Mouse (Mus musculus) layer of hippocampus, adult 8-10 months (tissue): ENCODE data around the gene Camk2b. TPM values are rescaled to one million over a fixed set of nuclear protein-coding genes. Genes with fewer than 3 reads are reported as not detected.
A peak's percentile ranks its signal among the peaks of the same experiment; 100 is the strongest.
"Not testable (repeated sequence)": the region's sequence is repeated elsewhere in the genome, so short reads cannot be mapped to it uniquely, and the experiment has no call there.

Source experiments
- DNase-seq, 2 experiments: peaks; one replicate each; pipeline ENCODE4 v3.0.0; 2022; ENCODE audit warnings: low spot score in 2 of 2
- total RNA-seq, 4 experiments: library from RNA; stranded (reverse); gene quantifications; 2 replicates each; pipeline ENCODE4 v1.2.4; 2022

Gene Camk2b
- total RNA-seq, 4 experiments from 2014 or later, result 958 to 1,016 (median 997) TPM

DNA sequence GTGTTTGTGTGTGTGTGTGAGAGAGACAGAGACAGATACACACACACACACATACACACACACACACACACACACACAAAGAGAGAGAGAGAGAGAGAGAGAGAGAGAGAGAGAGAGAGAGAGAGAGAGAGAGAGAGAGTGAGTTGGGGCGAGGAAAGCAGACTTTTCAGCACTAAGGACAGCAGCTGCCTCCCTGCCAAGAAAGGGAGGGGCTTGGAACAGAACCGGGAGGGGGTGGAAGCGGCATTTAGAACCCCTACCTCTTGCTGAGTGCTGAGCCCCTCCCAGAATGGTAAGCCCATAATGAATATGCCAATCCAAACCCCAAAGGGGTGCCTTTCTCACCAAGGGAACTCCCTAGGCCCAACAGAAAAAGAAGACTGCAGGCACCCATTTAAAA is 49.8 kb downstream of the Camk2b start:
- no peak for DNase-seq

DNA sequence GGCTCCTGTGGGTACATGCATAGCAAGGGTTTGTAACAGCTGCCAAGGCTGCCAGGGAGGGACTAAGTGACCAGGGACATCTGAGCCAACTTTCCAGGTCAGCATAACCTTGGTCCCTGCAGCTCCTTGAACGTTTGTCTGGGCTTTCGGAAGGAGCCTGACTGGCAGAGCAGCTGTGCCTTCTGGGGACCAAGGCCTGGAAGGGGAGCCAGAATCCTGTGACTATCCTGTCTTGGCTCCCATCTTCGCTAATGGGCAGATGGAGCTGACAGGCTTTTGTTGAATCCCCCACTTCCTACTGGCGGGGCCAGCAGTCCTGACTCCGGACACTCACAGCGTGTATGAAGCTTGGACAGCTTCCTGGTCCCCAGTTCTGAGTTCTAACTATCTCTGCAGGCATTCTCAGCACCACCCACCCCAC is 51.1 kb downstream of the Camk2b start:
- DNase-seq, result no peak

DNA sequence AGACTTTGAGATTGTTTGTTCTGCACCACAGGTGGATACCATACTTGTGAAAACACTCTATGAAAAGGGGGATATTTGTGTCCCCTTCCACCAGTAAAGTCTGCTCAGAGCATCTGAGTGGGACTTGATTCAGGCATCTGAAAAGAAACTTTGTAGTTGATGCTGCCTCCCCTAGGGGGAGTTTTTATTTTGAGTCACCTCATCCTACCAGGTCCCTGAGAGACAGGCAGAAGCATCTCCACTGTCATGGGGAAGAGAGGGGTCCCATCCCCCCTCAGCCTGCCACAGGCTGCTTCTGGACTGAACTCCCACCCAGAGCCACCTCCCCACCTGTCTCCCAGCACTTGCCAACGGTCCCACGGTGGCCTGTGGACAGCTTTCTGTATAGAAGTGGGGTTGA is 52.8 kb downstream of the Camk2b start:
- no peak for DNase-seq

DNA sequence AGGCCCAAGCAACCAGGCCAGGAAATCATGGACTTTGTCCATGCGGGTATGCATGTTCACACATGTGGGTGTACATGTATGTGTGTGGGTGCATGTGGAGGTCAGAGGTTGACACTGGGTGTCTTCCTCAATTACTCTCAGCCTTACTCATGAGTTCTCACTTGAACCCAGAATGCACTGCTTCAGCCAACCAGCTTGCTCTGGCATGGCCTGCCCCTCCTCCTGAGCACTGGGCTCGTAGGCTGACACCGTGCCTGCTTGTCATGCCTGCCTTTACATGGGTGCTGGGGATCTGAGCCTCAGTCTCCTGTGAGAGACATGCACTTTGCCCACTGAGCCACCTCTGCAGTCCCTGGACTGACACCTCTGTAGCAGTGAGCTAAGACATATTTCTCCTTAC is 54.3 kb downstream of the Camk2b start:
- no peak for DNase-seq

DNA sequence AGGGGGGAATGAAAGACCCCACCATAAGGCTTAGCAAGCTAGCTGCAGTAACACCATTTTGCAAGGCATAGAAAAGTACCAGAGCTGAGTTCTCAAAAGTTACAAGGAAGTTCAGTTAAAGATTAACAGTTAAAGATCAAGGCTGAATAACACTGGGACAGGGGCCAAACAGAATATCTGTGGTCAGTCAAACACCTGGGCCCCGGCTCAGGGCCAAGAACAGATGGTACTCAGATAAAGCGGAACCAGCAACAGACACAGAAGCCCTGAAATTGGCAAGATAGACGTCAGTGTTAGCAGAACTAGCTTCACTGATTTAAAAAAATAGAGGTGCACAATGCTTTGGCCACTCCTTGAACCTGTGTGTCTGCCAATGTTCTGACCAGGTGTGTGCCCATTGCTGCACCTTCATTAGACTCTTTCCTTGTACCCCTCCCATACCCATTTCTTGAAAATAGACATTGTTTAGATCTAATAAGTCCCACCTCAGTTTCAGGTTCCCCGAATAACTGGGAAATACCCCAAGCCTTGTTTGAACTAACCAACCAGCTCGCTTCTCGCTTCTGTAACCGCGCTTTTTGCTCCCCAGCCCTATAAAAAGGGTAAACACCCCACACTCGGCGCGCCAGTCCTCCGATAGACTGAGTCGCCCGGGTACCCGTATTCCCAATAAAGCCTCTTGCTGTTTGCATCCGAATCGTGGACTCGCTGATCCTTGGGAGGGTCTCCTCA is 55.2 kb downstream of the Camk2b start:
- not testable (repeated sequence) for DNase-seq

DNA sequence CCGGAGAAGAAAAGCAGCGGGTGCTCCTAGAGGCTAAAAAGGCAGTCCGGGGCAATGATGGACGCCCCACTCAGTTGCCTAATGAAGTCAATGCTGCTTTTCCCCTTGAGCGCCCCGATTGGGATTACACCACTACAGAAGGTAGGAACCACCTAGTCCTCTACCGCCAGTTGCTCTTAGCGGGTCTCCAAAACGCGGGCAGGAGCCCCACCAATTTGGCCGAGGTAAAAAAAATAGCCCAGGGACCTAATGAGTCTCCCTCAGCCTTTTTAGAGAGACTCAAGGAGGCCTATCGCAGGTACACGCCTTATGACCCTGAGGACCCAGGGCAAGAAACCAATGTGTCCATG is 58.4 kb downstream of the Camk2b start:
- not testable (repeated sequence) for DNase-seq

DNA sequence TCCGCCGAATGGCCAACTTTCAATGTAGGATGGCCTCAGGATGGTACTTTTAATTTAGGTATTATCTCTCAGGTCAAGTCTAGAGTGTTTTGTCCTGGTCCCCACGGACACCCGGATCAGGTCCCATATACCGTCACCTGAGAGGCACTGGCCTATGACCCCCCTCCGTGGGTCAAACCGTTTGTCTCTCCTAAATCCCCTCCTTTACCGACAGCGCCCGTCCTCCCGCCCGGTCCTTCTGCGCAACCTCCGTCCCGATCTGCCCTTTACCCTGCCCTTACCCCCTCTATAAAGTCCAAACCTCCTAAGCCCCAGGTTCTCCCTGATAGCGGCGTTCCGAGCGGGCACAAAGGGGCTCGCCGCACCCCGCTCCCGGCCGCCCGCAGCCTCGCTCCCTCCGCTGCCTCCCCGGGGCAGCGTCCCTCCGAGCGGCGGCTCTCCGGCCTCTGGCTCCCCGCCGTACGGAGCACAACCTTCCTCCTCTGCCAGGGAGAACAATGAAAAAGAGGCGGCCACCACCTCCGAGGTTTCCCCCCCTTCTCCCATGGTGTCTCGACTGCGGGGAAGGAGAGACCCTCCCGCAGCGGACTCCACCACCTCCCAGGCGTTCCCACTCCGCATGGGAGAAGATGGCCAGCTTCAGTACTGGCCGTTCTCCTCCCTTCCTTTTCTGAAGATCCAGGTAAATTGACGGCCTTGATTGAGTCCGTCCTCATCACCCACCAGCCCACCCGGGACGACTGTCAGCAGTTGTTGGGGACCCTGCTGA is 59.0 kb downstream of the Camk2b start:
- DNase-seq, result not testable (repeated sequence)

DNA sequence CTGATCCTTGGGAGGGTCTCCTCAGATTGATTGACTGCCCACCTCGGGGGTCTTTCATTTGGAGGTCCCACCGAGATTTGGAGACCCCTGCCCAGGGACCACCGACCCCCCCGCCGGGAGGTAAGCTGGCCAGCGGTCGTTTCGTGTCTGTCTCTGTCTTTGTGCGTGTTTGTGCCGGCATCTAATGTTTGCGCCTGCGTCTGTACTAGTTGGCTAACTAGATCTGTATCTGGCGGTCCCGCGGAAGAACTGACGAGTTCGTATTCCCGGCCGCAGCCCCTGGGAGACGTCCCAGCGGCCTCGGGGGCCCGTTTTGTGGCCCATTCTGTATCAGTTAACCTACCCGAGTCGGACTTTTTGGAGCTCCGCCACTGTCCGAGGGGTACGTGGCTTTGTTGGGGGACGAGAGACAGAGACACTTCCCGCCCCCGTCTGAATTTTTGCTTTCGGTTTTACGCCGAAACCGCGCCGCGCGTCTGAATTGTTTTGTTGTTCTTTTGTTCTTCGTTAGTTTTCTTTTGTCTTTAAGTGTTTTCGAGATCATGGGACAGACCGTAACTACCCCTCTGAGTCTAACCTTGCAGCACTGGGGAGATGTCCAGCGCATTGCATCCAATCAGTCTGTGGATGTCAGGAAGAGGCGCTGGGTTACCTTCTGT is 59.7 kb downstream of the Camk2b start:
- DNase-seq, result not testable (repeated sequence)

DNA sequence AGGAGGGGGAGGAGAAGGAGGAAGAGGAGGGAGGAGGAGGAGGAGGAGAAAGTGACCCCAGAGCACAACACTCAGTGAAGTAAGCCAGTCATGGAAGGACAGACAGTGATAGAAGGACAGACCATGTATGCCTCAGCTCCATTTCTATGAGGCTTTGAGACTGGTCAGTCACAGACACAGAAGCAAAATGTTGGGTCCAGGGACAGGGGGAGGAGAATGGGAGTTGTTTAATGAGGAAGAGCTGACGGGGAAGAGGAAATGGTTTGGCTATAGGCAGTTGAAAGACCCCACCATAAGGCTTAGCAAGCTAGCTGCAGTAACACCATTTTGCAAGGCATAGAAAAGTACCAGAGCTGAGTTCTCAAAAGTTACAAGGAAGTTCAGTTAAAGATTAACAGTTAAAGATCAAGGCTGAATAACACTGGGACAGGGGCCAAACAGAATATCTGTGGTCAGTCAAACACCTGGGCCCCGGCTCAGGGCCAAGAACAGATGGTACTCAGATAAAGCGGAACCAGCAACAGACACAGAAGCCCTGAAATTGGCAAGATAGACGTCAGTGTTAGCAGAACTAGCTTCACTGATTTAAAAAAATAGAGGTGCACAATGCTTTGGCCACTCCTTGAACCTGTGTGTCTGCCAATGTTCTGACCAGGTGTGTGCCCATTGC is 60.7 kb downstream of the Camk2b start:
- DNase-seq, result not testable (repeated sequence)

DNA sequence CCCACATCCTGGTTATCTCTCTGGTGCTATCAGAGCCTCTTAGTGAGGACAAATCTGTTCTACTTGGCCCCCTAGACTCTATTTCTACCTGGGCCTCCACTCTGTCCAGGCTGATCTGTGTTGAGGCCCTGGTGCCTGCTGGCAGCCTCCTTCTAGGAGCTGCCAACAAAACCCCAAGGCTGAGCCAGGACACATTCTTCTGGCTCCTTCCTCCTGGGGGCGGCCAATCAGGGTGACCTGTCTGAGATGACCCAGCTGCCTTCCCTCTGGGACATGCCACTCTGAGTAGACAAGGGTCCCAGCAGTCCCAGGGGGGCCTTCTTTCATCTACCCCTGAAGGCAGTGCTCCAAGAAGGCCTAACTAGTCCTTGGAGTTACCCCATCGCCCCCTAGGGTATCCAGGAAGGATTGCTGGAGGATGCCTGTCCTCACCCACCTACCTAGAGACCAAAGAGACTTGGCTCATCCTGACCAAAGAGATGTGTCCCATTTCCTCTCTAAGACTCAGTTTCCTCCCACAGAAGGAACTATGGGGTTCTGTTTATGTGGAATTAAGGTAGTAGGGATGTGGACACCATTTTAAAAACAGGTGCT is 63.0 kb downstream of the Camk2b start:
- DNase-seq, result no peak

DNA sequence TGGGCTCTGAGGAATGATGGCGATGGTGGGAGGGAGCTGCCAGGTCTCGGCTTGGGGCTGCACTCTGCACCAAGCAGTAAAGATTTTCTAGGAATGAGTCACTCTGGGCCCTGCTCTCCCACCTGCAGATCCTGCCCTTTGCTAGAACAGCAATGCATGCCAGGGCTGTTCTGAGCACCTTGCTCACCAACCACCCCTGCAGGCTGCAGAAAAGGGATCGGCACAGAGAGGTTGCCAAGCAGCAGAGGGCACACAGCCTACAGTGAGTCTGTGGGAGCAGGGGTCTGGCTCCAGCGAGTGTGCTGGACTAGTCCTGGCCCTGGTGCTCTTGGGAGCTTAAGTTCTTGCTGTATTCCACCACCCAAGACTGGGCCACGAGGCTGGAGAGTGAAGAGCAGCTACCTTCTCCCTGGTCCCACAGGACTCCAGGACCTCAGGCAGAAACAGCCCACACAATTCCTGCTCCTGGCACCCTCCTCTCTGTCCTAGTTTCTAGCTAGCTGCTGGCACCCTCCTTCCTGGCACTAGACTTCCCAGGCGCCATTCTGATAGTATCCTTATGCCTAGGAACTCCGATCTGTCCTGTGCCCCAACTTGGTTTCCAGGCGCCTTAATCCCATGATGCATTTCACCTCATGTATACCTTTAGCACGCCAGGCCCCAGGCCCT is 64.0 kb downstream of the Camk2b start:
- DNase-seq, result no peak

DNA sequence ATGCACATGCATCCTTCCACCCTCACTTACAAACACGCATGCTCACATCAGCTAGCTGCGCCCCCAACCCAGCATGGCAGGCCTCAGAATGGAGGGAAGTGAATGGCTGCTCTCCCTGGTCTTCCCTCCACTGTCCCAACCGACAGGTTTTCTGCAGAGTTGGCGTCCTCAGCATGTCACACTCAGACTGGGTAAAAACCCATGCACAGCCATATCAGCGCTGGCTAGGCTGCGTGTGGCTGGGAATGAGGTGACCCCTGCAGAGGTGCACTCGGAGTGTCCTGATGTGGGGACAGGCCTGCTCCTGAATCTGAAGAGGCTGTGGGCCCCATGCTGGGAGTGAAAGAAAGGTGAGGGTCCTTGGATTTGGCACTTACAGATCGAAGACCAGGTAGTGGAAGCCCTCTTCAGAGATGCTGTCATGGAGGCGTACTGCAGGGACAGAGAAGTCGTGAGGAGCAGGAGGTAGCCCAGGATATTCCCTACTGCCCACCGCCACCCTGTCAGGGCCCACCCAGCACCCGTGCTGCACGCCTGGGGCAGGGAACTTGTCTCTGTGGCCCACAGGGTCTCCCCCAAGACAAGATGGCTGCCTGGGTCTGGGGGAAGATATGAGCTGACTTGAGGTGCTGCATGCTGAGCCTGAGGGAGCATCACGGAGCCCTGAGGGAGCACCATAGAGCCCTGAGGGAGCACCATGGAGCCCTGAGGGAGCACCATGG is 65.0 kb downstream of the Camk2b start:
- no peak for DNase-seq

DNA sequence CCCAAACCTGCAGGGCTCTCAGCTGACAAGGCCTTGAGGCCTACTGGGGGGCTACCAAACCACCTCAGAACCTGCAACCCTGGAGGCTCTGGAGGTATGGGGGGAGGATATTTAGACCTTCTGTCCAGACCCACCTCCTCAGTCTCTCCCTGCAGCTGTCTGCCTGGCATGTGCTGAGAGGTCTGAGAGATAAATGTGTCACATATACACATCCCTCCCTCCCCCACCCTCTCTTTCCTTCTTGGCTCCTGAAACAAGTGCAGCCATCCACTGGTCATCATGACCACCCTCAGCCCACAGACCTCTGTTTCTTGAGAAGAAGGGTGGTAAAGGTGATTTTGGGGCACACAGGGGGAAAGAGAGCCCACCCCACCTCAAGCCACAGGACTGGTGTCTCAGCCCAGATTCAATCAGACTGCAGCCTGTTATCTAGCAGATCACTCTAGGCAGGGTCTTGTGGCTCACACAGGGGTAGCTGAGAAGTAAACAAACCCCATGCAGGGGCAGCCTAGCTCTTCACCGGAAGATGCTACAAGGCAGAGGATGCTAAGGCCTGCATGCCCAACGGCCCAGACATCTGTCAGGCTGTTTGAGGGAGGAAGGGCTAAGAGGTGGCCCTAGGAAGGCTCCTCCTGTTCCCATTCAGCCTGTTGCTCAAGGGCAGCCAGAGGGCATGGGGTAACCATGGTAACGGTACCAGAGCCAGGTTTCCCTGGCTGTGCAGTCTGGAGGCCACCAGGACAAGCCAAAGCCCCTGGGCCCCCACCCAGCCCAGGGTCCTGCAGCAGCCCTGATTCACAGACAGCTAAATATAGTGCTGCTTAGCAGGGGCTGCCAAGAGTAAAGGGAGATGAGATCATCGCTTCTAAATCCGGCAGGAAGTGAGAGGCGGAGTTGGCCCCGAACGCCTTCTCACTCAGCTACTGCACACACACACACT is 66.1 kb downstream of the Camk2b start:
- peak; percentile 82 to 90 for DNase-seq

DNA sequence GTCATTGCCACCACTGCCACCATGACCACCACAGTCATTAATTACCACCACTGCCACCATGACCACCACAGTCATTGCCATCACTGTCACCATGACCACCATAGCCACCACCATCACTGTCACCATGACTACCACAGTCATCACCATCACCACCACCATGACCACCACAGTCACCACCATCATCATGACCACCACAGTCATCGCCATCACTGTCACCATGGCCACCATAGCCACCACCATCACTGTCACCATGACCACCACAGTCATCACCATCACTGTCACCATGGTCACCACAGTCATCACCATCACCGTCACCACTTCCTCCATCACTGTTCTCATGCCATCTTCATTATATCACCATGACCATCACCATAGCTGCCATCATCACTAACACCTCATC is 67.7 kb downstream of the Camk2b start:
- DNase-seq, result no peak

DNA sequence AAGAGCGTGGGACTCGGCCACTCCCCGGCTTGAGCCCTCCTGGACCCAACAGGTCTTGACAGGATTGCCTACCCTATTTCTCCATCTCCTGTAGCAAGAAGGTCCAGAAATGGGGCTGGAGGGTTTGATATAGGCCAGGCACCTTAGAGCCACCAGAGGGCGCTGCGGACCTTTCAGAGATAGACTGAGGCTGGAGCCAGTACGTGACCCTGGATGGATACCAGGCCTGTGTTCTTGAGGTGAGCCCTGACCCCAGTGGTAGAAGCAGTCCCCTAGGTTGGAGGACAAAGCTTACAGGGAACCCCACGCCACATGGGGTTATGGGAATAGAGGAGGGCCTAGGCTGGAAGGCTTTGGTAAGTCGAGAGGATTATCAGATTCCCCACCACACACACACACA is 70.2 kb downstream of the Camk2b start:
- peak in 1 of 2 experiments; percentile 83 for DNase-seq

DNA sequence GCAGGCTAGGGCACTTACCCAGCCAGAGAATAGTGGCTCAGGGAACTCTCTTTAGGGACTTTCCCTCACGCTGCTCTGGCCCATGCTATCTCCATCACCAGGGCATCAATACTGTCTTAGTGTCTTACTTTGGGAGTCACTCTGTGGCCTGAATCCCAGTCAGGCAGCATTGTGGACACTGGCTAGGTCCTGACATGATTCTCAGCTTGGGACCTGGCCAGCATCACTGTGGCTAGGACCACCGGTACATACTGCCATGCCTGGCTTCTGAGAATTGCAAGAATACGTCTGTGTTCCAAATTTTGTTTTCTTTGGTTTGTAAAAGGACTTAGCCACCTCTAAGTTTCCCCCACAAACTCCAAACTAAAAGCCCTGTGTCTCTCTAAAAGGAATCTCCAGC is 71.3 kb downstream of the Camk2b start:
- DNase-seq, result no peak

DNA sequence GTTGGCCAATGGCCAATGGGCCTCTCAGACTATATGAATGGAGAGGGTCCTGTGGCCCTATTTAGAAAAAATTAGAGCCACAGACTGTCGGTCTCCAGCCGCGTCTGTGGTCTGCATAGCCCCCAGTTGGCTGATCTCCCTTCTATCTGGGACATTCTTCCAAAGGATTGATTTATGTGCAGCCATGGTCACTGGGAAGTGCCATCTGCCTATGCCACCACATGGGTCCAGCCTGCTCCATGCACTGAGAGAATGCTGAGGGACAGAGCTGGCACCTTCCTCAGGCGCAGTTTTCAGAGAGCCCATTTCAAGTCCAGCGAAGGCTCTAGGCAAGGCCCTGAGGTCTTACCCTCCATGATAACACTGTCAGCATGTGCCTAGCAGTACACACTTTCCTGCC is 72.0 kb downstream of the Camk2b start:
- no peak for DNase-seq

DNA sequence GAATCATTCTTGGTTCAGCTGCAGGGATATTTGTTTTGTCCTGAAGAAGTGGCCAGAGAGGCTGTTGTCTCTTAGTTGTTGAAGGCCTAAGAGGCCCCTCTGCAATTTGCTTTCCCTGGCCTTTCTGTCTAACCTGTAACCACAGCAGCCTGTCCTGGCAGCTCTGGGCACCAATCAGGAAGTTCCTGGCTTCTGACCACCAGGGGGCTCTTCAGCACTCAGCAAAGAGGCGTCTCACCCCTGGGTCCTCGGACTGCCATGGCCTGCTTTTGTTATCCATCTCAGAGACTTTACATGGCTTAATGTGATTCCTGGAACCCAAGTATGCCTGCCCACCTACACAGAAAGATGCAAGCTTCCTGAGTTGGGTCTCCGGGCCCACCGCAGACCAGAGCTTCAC is 75.3 kb downstream of the Camk2b start:
- DNase-seq, result no peak

DNA sequence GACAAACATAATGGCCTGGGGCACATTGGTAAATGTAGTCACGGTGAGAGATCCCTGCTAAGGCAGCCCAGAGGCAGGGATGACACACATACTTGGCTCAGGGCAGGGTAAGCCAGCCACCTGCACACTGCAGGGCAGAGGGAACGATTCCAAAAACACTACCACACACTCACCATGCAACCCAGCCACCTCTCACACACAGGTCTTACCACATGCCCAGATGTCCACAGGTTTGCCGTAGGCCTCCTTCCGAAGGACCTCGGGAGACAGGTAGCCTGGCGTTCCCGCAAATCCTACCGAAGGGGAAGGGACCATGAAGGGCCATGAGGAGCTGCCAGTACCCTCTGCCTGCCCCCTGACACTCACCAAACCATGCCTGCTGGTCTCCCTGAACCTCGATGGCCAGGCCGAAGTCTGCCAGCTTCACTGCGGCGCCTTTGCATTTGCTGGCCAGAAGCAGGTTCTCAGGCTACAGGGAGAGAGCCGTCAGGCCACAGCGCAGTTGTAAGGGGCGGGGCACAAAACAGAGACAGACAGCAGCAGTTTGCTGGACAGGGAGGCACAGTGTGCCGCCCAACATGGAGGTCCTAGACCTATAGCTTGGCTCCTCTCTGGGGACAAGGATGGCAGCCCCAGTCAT is 76.1 kb downstream of the Camk2b start:
- DNase-seq, result no peak
